Mouse (Mus musculus): ENCODE measurements at regions not wholly inside any gene's neighbourhood (a gene's known extent, or its start where the extent isn't known, plus 50 kb on each side); places are given as distances from the start of the nearest gene placed in this dataset.

DNA sequence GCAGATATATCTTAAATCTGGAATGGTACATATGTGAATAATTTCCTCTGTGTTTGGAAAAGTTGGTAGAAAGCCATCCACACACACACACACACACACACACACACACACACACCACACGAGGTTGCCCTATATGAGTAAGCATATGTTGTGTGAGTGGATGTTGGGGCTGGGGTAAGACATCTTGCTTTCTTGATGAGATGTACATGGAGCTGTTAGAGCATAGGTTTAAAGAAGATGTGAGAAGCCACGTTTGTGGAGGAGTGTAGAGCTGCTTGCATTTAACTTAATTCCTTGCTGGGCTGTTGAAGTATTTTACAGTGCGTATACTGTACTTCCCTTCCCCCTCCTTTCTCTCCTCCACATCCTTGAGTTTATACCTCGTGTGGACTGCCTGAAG is 147.8 kb downstream of the Vrk1 start:
- no peak for ATAC-seq (ENCODE audit: low read depth)

DNA sequence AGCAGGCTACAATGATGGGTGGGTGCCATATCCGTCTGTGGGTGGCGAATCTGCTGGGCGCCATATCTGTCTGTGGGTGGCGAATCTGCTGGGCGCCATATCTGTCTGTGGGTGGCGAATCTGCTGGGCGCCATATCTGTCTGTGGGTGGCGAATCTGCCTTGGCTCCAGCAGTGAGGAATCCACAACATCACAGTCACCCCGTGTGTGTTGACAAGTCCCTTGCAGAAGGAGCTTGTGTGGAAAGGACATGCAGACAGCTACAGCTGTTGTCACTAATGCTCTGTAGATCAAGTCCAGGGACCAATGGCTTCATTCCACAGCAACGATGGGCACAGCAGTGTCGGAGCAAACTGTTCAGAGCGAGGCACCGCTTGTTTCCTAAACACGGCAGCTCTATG is 148.6 kb downstream of the Vrk1 start:
- WGBS (ENCODE audit: insufficient replicate concordance) = 82% methylated on average over 14 of the region's 14 CpGs
- H3K27me3 ChIP-seq (ENCODE audit: control insufficient read depth, insufficient read depth, low read depth, low read length) = no peaks in the 10 kb centered on the region
- H3K9ac ChIP-seq (ENCODE audit: low read depth, low read length) = no peak overlapping the region
- no peak overlapping the region for H3K27ac ChIP-seq (ENCODE audit: low read length)
- H3K9me3 ChIP-seq (replicated peaks; ENCODE audit: control insufficient read depth, low read length) = no peaks in the 10 kb centered on the region
- H3K4me1 ChIP-seq (ENCODE audit: control insufficient read depth, low read depth, low read length) = no peaks in the 10 kb centered on the region
- H3K36me3 ChIP-seq (ENCODE audit: control insufficient read depth, insufficient read depth) = no peaks in the 10 kb centered on the region
- H3K4me2 ChIP-seq (ENCODE audit: low read depth, low read length) = no peak overlapping the region
- ATAC-seq (ENCODE audit: low read depth) = no peak
- H3K4me3 ChIP-seq (ENCODE audit: low read depth, low read length) = no peak overlapping the region

More for the DNA sequence above, 147.8 kb downstream of the Vrk1 start:
- Histone ChIP-seq H3K27me3 (ENCODE audit: control insufficient read depth, insufficient read depth, low read depth, low read length) (no peaks in the 10 kb centered on the region), H3K4me2 (ENCODE audit: low read depth, low read length) (no peak overlapping the region), H3K27ac (ENCODE audit: low read length) (no peak overlapping the region), H3K36me3 (ENCODE audit: control insufficient read depth, insufficient read depth) (no peaks in the 10 kb centered on the region), H3K4me1 (ENCODE audit: control insufficient read depth, low read depth, low read length) (no peaks in the 10 kb centered on the region), H3K4me3 (ENCODE audit: low read depth, low read length) (no peak overlapping the region), H3K9ac (ENCODE audit: low read depth, low read length) (no peak overlapping the region), H3K9me3 (replicated peaks; ENCODE audit: control insufficient read depth, low read length) (no peaks in the 10 kb centered on the region)
- 46% methylated on average over 4 of the region's 4 CpGs for WGBS (ENCODE audit: insufficient replicate concordance)

DNA sequence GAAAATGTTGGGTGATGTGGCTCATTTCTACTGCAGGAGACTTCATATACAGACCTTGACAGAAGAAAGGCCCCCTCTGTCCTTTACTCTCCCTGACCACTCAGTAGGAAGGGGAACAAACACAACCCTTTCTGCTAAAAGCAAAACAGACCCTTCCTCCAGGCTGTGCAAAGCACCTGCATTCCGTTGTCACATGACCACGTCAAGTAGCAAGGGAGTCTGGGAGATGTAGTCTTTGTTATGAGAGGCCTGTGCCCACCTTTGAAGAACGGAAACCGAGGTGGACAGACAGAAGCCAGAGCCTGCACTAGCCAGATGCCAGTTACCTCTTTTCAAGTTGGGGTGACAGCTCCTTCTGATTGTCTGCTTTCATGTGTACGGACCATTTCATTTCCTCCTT is 161.3 kb downstream of the Vrk1 start:
- WGBS (ENCODE audit: insufficient replicate concordance) = 51% methylated on average over 5 of the region's 5 CpGs
- Histone ChIP-seq H3K27me3 (ENCODE audit: control insufficient read depth, insufficient read depth, low read depth, low read length) (peaks cover 28% of the 10 kb centered on the region), H3K4me3 (ENCODE audit: low read depth, low read length) (no peak overlapping the region), H3K36me3 (ENCODE audit: control insufficient read depth, insufficient read depth) (no peaks in the 10 kb centered on the region), H3K27ac (ENCODE audit: low read length) (no peak overlapping the region), H3K9me3 (replicated peaks; ENCODE audit: control insufficient read depth, low read length) (no peaks in the 10 kb centered on the region), H3K9ac (ENCODE audit: low read depth, low read length) (no peak overlapping the region), H3K4me2 (ENCODE audit: low read depth, low read length) (no peak overlapping the region), H3K4me1 (ENCODE audit: control insufficient read depth, low read depth, low read length) (no peaks in the 10 kb centered on the region)
- ATAC-seq (ENCODE audit: low read depth) = no peak

DNA sequence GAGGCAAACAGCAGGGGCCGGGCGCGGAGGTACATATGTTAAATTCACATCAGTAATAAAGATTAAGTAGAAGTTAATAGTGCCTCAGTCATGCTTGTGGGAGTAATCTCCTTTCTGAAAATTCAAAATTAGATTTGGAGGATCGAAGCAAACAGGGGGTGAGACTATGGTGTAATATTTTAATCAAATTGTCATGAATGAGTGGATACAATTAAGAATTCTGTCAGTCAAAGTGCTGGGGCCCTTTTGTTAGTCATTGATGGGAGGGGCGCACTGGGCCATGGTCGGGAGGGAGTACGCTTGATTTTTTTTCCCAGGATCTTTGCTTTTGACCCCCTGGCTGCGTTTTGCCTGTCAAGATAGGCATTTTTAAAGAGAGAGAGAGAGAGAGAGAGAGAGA is 163.2 kb downstream of the Vrk1 start:
- no peak overlapping the region for H3K4me3 ChIP-seq (ENCODE audit: low read depth, low read length)
- H3K4me1 ChIP-seq (ENCODE audit: control insufficient read depth, low read depth, low read length) = no peaks in the 10 kb centered on the region
- 42% methylated on average over 8 of the region's 8 CpGs for WGBS (ENCODE audit: insufficient replicate concordance)
- H3K27me3 ChIP-seq (ENCODE audit: control insufficient read depth, insufficient read depth, low read depth, low read length) = peaks cover 28% of the 10 kb centered on the region
- H3K27ac ChIP-seq (ENCODE audit: low read length) = no peak overlapping the region
- no peak overlapping the region for H3K9ac ChIP-seq (ENCODE audit: low read depth, low read length)
- no peaks in the 10 kb centered on the region for H3K36me3 ChIP-seq (ENCODE audit: control insufficient read depth, insufficient read depth)
- H3K9me3 ChIP-seq (replicated peaks; ENCODE audit: control insufficient read depth, low read length) = no peaks in the 10 kb centered on the region
- H3K4me2 ChIP-seq (ENCODE audit: low read depth, low read length) = no peak overlapping the region
- no peak for ATAC-seq (ENCODE audit: low read depth)

DNA sequence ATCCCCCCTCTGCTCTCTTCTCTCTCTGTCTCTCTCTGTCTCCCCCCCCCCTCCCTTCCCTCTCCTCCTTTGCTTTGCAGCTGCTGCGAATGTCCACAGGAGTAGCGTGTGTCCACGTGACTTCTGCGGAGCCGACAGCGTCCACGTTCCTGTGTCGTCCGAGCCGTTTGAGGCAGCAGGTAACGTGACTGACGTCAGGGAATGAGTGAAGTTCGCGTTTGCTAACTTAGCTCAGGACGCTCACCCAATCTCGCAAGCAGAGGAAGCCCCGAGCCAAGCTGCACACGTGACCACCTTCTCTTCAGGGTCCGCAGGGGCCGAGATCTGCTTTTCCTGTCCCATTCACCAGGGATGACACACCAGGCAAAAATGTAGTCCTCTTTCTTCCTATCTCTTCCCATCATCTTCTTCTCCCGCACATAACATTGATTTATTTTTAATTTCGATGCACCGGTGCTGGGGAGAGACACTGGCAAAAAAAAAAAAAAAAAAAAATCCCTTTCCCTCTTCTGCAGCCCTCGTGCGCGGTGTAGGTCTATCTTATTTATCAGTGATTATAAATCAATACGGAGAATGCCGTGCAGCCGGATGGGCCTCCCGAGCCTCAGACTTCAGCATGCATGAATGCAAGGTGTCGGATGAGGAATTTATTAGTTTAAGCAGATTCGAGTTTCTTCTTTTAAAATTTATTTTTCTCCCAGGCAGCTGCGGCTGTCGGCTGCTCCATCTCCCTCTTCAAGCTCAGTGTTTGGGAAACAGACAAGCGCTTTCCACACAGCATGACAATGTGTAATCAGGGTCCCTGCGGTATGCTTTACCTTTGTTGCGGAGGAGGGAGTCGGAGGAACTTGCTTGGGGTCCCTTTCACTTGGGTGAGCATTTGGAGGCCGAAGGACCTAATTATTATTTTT is 164.3 kb downstream of the Vrk1 start:
- H3K36me3 ChIP-seq (ENCODE audit: control insufficient read depth, insufficient read depth) = no peaks in the 10 kb centered on the region
- peaks cover 28% of the 10 kb centered on the region for H3K27me3 ChIP-seq (ENCODE audit: control insufficient read depth, insufficient read depth, low read depth, low read length)
- no peak overlapping the region for H3K9ac ChIP-seq (ENCODE audit: low read depth, low read length)
- no peaks in the 10 kb centered on the region for H3K4me1 ChIP-seq (ENCODE audit: control insufficient read depth, low read depth, low read length)
- ATAC-seq (ENCODE audit: low read depth) = no peak
- H3K27ac ChIP-seq (ENCODE audit: low read length) = no peak overlapping the region
- WGBS (ENCODE audit: insufficient replicate concordance) = 2% methylated on average over 39 of the region's 39 CpGs
- H3K4me3 ChIP-seq (ENCODE audit: low read depth, low read length) = no peak overlapping the region; the same call in 1 of the 2 replicates
- H3K9me3 ChIP-seq (replicated peaks; ENCODE audit: control insufficient read depth, low read length) = no peaks in the 10 kb centered on the region
- peak overlapping the region; percentile 44 for H3K4me2 ChIP-seq (ENCODE audit: low read depth, low read length)

DNA sequence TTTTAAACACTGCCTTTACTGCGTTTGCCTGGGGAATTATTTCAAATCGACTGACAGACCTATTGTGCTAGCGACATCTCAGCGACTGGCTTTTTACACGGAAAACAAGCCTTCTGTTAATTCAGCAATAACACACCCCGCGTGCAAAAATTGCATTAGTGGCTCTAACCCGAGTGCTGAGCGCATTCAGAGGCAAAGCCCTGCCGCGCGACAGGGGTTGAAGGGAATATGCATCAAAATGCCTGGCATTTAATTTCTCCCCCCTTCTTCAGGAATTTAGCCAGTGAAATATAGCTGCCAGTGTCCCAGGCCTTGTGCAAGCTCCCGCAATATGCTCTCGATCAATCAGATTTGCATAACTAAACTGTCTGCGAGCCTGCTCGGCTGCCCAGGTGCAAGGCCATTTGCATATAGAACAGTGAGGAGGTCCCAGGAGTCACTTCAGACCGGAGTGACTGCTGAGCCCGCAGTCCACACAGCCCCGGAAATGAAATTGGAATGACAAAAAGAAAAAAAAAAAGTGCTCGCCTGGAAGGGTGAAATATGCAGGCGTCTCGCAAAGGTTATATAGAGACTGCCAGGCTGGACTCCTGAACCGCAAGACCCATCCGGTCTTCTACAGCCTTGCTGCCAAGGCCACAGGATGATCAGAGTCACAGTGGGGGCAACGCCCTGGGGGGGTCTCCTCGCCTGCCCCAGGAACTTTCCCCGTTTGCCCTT is 165.1 kb downstream of the Vrk1 start:
- peaks cover 28% of the 10 kb centered on the region for H3K27me3 ChIP-seq (ENCODE audit: control insufficient read depth, insufficient read depth, low read depth, low read length)
- no peaks in the 10 kb centered on the region for H3K4me1 ChIP-seq (ENCODE audit: control insufficient read depth, low read depth, low read length)
- H3K9ac ChIP-seq (ENCODE audit: low read depth, low read length) = no peak overlapping the region
- H3K4me3 ChIP-seq (ENCODE audit: low read depth, low read length) = no peak overlapping the region
- 4% methylated on average over 27 of the region's 27 CpGs for WGBS (ENCODE audit: insufficient replicate concordance)
- H3K36me3 ChIP-seq (ENCODE audit: control insufficient read depth, insufficient read depth) = no peaks in the 10 kb centered on the region
- ATAC-seq (ENCODE audit: low read depth) = no peak
- peak overlapping the region; percentile 44; the same call in 1 of the 2 replicates for H3K4me2 ChIP-seq (ENCODE audit: low read depth, low read length)
- no peak overlapping the region for H3K27ac ChIP-seq (ENCODE audit: low read length)
- no peaks in the 10 kb centered on the region for H3K9me3 ChIP-seq (replicated peaks; ENCODE audit: control insufficient read depth, low read length)

DNA sequence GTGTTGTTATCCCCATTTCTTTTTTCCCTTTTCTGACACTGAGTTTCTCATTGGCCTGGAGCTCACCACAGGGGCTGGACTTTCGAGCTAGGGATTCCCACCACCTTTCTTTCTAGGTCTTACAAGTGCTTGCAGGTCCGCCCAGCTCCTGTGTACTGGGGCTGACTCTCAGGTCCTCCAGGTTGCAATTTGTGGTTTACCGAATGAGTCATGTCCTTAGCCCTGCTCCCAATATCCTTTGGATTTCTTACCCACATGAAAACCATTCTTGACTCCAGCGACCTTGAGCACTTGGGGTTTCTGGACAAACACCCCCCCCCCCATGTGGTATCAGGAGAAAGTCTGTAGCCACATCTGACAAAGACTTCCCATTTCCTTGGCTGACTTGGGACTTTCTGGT is 167.3 kb downstream of the Vrk1 start:
- Histone ChIP-seq H3K9ac (ENCODE audit: low read depth, low read length) (no peak overlapping the region), H3K4me3 (ENCODE audit: low read depth, low read length) (no peak overlapping the region), H3K27me3 (ENCODE audit: control insufficient read depth, insufficient read depth, low read depth, low read length) (peaks cover 28% of the 10 kb centered on the region), H3K27ac (ENCODE audit: low read length) (no peak overlapping the region), H3K4me1 (ENCODE audit: control insufficient read depth, low read depth, low read length) (no peaks in the 10 kb centered on the region), H3K9me3 (replicated peaks; ENCODE audit: control insufficient read depth, low read length) (no peaks in the 10 kb centered on the region), H3K36me3 (ENCODE audit: control insufficient read depth, insufficient read depth) (no peaks in the 10 kb centered on the region), H3K4me2 (ENCODE audit: low read depth, low read length) (no peak overlapping the region)
- 39% methylated on average over 4 of the region's 4 CpGs for WGBS (ENCODE audit: insufficient replicate concordance)
- ATAC-seq (ENCODE audit: low read depth) = no peak

DNA sequence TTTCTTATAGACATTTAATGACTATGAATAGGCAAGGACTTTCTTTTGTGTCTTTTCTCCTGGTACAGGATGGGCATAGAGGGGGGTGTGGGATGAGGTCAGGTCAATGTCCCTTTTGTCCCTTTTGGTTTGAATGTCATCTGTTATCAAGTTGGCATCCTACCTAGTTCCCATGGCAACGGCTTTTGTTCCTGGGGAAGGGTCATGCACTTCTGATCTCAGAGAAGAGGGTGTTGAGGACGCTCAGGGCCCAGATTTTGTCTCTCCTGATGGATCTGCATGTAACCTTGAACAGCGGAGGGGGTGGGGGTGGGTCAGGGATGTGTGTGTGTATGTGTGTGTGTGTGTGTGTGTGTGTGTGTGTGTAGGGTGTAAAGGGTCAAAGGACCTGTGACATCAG is 167.8 kb downstream of the Vrk1 start:
- H3K4me1 ChIP-seq (ENCODE audit: control insufficient read depth, low read depth, low read length) = no peaks in the 10 kb centered on the region
- 45% methylated on average over 3 of the region's 3 CpGs for WGBS (ENCODE audit: insufficient replicate concordance)
- no peak overlapping the region for H3K27ac ChIP-seq (ENCODE audit: low read length)
- H3K36me3 ChIP-seq (ENCODE audit: control insufficient read depth, insufficient read depth) = no peaks in the 10 kb centered on the region
- H3K4me3 ChIP-seq (ENCODE audit: low read depth, low read length) = no peak overlapping the region
- H3K9ac ChIP-seq (ENCODE audit: low read depth, low read length) = no peak overlapping the region
- H3K4me2 ChIP-seq (ENCODE audit: low read depth, low read length) = no peak overlapping the region
- peaks cover 28% of the 10 kb centered on the region for H3K27me3 ChIP-seq (ENCODE audit: control insufficient read depth, insufficient read depth, low read depth, low read length)
- ATAC-seq (ENCODE audit: low read depth) = no peak
- no peaks in the 10 kb centered on the region for H3K9me3 ChIP-seq (replicated peaks; ENCODE audit: control insufficient read depth, low read length)

DNA sequence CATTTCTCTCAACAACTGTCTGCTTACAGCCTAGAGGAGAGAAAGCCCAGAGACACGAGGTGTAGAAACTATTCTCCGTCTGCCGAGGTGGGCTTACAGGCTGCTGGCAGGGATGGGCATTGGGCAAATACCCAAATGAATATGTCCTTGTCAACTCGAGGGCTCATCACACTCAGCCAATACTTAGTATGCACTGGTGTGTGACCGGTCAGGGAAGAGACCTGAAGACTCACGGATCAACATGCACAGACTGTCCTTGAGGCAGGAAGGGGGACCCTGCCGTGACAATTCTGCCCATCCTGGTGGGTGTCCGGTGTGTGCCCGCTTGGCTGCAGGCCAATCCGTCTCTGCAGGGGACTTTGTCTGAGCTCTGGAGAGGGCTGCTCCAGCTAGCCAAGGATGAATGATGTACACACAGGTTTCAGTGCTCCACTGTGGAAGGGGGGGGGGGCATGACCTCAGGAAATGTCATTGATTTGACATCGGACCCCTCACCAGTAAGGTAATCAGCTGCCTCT is 168.7 kb downstream of the Vrk1 start:
- H3K9me3 ChIP-seq (replicated peaks; ENCODE audit: control insufficient read depth, low read length) = no peaks in the 10 kb centered on the region
- 70% methylated on average over 11 of the region's 11 CpGs for WGBS (ENCODE audit: insufficient replicate concordance)
- H3K4me2 ChIP-seq (ENCODE audit: low read depth, low read length) = no peak overlapping the region
- no peak overlapping the region for H3K27ac ChIP-seq (ENCODE audit: low read length)
- no peaks in the 10 kb centered on the region for H3K4me1 ChIP-seq (ENCODE audit: control insufficient read depth, low read depth, low read length)
- no peak overlapping the region for H3K9ac ChIP-seq (ENCODE audit: low read depth, low read length)
- no peak overlapping the region for H3K4me3 ChIP-seq (ENCODE audit: low read depth, low read length)
- no peak for ATAC-seq (ENCODE audit: low read depth)
- H3K27me3 ChIP-seq (ENCODE audit: control insufficient read depth, insufficient read depth, low read depth, low read length) = peaks cover 20% of the 10 kb centered on the region
- H3K36me3 ChIP-seq (ENCODE audit: control insufficient read depth, insufficient read depth) = no peaks in the 10 kb centered on the region

Data from liver, embryonic 16.5 days (tissue).